Mouse (Mus musculus) myocyte (in vitro differentiated cells): ENCODE measurements around the gene Spns2.

ENCODE experiments used
- POLR2A ChIP-seq: IDR thresholded peaks from one replicate; pipeline ENCODE4 v1.6.1; 2011; ENCODE audit warnings: low read depth, mild to moderate bottlenecking, control low read depth, moderate library complexity; ENCODE audit not compliant: insufficient read length
- USF1 ChIP-seq: IDR thresholded peaks from one replicate; pipeline ENCODE4 v1.6.1; 2011; ENCODE audit warnings: low read depth, mild to moderate bottlenecking, control low read depth, moderate library complexity

- TF ChIP-seq USF1, result no peak
- TF ChIP-seq POLR2A, result no peak
Observed at GRCm38 (mm10) chr11:72413016-72413415, 76.7 kb downstream of the Spns2 start.
